Mouse (Mus musculus): Measurements from ENCODE around the gene Rell1.
A peak's percentile ranks its signal among the peaks of the same experiment; 100 is the strongest.

The Rell1 gene

DNA sequence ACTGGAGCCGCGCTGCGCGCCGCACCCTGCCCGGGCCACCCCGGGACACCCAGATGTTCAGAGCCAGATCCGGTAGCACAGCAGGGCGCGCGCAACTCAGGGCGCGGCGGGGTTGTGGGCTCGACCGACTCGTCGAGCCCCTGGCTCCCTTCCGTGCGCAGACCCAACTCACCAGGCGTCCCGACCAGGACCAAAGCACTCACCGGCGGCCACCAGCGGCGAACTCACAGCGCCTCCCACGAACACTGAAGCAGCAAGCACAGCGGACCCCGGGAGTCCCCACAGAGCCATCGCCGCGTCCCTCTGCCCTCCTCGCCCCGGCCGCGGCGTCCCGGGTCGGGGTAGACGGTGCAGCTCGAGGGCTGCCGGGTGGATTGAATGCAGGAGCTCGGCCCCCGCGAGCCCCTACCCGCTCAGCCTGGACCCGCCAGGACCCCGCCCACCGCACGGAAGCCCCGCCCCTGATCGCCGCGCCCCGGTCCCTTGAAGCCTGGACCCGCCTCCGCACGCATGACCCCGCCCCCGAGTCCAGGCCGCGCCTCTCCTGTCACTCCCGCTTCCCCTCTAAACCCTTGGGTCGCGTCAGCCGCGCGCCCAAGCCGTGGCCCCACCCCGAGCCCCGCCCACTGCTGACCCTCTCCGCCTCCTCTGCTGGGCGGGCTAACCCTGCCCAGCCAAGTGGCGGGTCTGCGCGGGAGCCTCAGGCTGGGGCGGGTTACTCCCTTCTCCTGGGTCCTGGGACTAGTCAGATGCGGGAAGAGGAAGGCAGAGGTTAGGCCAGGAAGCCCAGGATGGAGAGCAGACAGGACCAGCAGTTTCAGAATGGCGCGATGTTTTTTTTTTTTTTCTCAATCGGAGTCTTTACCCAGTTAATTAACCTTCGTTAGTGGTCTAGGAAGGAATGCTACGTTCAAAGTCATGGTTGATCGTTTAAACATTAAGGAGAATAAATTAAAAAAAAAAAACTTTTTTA, at the start of gene Rell1:
Gene Rell1 (minus strand): TSS at position 455 of the 973 bp plus-strand sequence.
- peak; percentile 100 for DNase-seq (ENCODE audit: low spot score in 2 of 2)

DNA sequence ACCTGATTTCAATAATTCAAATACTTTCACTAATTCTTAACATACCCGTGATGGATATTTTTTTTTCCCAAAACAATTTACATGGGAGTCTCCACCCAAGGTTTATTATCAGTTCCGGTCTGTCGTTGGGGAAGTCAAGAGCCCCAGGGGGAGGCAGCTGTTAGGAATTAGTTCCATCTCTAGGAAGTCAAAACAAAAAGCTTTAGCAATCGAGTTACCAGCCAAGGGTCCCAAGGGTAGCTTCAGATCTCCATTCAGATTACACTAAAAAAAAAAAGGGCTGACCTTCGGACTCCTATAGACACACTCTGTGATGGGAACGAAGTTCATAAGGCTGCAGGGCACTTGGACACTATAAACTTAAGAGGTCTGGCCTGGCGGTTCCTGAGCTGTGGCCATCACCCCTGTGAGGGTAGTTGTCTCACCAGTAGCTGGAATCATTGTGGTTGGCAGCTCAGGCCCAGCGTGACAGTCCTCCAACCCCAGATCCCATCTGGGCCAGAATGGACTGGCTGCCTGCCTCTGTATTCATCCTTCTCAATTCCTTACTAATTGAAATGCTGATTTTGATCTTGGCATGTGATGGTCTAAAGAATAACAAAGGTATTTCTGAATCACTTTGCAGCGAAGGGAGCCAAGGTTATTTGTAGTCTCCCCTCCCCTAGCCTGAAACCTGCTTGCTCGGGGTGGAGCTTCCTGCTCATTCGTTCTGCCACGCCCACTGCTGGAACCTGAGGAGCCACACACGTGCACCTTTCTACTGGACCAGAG, 44.1 kb upstream of the Rell1 start:
- DNase-seq (ENCODE audit: low spot score in 2 of 2), result no peak

DNA sequence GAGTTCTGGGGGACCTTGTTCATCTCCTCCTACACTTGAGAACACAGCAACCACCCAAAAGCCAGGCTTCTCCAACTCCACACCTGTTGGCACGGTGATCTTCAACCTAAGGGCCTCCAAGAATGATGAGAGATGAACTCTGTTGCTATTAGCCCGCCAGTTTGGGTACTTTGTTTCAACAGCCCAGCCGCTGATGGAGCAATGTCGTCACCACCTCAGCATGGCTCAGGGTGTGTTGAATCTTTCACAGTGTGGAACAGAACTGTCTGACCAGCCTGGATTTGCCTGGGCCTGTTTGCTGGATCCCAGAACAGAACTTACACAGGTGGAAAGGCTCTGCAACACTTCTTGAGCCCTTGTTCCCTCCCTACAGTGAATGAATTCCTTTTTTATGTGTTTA, 37.9 kb upstream of the Rell1 start:
- DNase-seq (ENCODE audit: low spot score in 2 of 2), result no peak

DNA sequence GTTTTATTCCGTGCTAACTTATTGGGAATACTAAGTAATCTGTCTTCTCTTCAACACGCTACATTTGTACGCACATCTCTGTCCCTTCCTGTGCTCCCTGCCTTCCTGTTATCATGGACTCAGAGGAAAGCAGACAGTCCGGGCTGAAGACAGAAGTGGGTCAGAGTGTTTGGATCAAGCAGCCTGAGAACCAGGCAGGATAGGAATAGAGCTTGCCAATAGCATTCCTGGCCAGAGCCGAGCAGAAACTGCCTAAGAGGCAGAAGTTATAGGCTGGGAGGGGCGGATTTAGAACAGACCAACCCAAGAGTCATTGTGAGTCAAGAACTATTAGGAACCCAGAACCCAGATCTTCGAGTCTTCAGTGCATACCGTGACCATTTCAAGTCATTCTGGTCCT, 34.6 kb upstream of the Rell1 start:
- DNase-seq (ENCODE audit: low spot score in 2 of 2), result no peak

DNA sequence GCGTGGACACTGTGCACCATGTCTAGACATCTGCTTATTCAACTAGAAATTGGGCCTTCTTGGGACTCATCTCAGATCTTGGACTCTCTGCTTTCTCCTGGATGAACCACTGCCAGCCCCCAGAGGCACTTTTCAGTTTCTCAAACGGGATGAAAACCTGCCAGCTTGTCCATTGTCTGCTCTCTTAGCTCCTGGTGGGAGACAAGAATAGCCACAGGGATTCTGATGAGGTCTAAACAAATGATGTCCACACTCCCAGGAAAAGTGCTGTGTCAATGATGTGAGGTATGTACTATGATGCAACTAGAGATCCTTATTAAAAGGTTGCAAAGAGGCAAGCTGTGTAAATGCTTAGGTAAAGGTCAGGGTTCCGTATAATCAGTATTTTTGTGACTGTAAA, 25.2 kb upstream of the Rell1 start:
- no peak for DNase-seq (ENCODE audit: low spot score in 2 of 2)

DNA sequence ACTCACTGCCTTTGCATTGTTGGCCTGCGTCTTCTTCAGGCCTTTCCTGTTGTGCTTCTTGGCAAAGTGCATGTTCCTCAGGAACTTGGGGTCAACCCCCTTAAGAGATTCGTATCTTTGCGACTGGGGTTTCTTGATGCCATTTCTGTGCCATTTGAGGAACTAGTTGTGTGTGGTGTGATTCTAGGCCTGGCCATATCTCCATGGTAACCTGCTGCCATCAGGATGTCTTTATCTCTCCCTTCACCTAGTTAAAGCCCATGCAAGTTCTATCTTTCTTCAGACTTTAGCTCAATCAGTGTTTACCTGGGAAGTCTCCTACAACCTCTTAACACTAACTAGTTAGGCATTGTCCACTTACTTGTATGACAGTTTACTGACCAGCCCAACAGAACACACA, 22.0 kb upstream of the Rell1 start:
- DNase-seq (ENCODE audit: low spot score in 2 of 2), result no peak

DNA sequence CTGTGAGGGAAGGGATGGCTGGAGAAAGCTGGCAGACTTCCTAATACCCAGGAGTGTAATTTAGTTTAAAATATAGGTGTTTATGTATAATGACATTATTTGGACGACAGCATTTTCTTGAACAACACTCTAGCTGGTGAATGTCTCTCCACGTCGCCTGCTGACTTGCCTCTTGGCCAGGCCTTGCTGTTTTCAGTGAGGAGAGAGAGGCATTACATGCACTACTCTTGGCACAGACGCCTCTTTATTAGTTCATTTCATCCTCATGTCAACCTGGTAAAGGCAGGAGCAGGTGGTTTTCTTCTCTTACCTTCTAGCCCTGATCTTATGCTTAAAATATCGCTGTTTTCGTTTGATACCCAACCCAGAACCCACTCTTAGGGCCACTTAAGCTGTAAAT, 17.6 kb upstream of the Rell1 start:
- DNase-seq (ENCODE audit: low spot score in 2 of 2), result no peak

DNA sequence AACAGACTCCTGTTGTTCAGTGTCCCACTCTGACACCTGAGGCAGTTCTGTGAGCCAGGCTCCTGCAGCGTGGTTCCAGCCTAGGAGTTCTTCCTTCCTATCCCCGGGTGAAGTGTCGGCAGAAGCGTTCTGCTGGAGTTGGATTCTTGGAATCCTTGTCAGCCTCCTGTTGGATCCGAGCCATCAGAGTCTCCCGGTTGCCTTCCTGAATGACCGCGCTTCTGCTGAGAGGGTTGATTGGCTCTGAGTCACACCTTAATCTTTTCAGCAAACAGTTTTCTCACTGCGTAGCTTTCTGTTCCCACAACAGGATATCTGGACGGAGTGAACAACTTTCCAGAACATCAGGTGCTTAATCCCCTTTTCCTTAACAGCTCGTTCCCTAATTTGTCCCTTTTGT, 13.6 kb upstream of the Rell1 start:
- no peak for DNase-seq (ENCODE audit: low spot score in 2 of 2)

DNA sequence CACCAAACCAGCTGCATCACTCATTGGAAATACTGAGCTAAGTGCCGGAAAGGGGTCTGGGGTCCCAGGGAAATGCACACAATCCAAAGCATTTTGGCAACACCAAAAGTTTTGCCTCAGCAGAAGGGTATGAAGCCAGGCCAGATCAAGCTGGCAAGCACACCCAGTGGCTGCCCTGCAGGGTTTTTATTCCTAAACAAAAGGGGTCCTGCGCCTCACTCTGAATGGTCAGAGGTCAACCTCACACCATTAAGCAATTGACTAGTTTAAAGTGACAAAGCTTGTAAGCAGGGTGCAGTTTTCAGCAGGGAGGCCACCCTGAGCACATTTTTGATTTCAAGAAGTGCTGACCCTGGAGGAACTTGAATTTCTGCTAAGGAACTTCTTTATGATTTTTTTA, 2.3 kb upstream of the Rell1 start:
- DNase-seq (ENCODE audit: low spot score in 2 of 2), result no peak

DNA sequence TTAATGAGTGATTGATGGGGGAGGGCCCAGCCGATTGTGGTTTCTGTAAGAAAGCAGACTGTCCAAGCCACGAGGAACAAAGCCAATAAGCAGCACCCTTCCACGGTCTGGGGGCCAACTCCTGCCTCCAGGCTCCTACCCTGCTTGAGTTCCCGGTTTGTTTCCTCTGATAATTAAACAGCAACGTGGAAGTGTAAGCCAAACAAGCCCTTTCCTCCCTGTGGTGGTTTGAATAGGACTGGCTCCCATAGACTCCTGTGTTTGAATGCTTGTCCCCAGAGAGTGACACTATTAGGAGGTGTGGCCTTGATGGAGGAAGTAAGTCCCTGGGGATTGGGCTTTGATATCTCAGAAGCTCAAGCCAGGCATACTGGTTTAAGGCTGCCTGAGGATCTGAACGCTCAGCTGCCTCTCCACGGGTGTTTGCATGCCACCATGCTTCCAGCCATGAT, 1.6 kb upstream of the Rell1 start:
- no peak for DNase-seq (ENCODE audit: low spot score in 2 of 2)

DNA sequence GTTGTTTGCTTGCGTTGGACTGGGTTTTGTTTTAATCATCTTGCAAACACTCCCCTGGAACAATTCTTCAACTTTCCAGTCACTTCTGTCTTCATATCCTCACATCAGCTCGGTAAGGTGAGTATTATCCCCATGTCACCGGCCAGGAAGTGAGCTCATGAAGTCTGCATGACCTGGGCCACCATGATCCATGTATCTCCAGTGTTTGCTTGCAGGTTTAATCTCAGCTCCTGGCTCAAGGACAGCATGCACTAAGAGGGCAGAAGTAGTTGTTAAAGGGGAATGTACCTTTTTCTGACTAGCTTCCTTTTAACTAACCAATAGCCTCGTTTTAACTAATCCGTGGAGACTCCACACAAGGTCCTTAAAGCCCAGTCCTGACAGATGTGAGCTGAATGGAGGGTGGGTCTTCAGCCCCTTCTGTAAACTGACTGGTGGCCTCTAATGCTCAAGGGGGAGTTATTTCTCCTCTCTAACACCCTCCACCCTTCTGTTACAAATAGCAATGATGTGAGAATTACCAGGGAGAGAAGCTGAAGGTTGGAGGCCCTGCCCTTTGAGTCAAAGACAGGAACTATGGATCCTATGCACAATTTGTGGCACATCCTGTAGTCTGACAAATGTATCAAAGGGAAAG, 897 bp upstream of the Rell1 start:
- DNase-seq (ENCODE audit: low spot score in 2 of 2), result no peak

DNA sequence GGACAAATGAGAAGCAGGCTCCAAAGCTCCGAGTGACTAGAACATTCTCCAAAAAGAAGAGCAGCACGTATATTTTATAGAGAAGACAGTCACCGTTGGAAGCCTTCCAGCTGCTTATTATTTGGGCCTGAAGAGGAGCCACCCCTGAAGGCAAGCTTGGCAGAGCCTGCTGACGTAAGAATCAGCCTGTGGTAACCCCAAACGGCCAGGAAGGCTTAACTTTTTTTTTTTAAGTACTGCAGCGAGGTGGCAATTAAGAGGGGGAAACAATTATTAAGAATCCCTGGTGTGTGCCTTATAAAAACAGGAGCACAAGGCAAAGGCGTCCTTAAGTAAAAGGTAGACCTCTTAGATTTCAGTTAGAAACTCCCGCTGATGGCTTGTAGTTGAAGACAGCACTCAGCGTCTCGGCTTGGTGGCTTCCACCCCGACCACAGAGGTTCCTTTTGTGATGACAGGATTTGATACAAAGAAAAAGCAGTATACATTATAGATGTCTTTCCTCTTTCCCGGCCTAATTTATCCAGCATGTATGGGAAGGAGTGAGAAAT, 1.0 kb downstream of the Rell1 start:
- peak in 1 of 2 experiments; percentile 31 for DNase-seq (ENCODE audit: low spot score in 2 of 2)

DNA sequence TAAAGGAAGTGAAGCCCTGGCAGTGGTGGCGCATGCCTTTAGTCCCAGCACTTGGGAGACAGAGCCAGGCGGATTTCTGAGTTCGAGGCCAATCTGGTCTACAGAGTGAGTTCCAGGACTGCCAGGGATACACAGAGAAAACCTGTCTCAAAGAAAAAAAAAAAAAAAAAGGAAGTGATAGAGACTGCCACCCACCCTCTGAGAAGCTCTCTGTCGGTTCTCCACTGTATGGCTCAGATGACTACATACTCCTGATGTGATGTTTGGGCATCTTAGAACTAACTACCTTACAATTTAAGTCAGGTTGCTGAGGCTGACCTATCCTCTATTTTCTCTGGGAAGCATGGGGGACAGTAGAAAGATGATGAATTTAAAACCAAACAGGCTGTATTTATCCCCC, 2.3 kb downstream of the Rell1 start:
- DNase-seq (ENCODE audit: low spot score in 2 of 2), result no peak

DNA sequence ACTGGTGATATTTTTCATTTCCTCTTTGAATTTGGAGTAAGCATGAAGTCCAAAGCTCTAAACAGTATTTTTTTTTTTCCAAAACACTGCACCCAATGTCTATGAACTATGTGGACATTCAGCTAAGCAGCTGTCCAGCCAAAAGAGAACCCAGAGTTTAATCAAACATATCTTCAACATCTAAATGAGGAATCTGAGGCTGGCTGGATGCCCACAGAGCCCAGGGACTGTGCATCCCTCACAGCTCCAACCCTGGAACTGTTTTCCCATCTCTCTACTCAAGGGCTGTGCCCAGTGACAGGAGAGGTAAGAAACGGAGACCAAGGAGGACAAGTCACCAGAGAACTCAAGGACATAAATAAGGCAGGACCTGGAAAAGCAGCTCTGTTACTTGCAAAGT, 2.8 kb downstream of the Rell1 start:
- no peak for DNase-seq (ENCODE audit: low spot score in 2 of 2)

DNA sequence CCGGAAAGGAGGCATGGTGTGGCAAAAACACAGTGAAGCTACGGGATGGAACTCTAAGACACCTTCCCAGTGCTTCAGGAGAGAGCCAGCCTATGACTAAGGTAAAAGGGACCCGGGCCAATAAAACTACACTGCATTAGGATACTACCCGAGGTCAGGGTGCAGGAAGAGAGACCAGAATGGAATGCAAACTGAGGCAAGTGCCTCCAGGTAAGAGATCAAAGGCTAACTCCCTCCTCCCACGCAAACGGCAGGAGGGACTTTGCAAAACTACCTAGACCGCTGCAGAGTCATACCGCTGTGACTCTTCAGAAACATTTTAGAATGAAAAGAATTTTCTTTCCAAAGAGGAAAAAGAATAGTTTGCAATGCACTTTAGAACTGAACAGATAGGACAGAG, 4.1 kb downstream of the Rell1 start:
- DNase-seq (ENCODE audit: low spot score in 2 of 2), result no peak

DNA sequence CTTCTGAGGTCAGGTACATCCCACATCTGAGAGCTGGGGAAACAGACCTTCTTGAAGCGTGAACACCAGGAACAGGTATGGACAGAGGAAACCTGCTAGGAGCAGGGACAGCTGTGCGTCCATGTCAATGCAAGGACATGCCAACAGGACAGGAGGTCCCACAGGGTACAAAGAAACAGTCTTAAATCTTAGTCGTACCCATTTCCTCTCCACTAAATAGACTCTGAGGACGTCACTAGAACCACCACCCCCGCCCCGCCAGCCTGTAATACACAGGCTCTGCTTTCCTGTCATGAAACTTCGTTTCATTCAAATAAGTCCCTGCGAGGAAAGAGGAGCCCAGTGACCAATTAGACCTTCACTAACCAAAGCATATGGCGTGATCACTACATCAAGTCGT, 7.0 kb downstream of the Rell1 start:
- DNase-seq (ENCODE audit: low spot score in 2 of 2), result no peak

DNA sequence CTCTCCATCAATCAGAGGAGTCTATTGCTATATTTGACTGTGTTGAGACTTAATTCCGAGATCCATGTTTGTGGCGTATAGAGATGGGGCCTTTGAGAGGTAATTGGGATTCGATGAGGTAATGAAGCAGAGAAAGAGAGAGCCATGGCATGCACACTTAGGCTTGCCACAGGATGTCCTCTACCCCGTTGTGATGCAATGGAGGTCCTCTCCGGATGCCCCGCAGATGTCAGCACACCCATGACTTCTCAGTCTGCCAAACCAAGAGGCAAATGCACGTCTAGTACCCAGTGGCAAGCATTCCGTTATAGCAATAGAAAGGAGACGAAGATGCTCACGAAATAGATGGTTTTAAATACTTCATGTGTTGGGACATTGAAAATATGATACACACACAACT, 8.1 kb downstream of the Rell1 start:
- DNase-seq (ENCODE audit: low spot score in 2 of 2), result no peak

DNA sequence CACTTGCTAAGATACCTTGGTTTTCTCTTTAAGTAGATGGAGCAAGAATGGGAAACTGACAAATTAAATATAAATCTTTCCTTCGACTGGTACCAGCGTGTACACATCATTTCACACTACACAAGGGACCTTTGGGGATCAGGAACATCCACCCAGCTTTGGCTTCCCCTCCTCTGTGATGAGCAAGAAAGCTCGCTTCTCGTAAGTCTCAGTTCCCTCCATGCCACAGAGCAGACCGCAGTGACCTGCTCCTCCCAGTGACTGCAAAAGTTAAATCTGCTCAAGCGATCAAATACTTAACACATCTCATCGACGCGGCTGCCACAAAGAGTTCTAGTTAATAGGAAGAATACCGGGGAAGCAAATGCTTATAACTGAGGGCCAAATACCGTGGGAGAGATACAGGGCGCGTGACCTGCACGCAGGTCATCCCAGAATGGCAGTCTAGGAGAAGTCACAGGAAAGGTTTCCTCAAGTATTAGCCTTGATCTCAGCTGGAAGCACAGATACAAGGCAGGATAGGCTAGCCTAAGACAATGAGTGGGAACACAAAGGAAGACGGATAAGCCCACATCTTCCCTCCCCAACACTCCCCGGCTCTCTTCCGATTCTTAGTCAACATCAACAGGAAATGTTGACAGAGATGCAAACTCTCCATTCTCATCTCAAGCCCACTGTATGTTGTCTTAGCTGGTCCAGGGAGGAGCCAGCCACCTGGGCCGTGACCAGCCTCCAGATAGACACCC, 9.6 kb downstream of the Rell1 start:
- DNase-seq (ENCODE audit: low spot score in 2 of 2), result no peak

DNA sequence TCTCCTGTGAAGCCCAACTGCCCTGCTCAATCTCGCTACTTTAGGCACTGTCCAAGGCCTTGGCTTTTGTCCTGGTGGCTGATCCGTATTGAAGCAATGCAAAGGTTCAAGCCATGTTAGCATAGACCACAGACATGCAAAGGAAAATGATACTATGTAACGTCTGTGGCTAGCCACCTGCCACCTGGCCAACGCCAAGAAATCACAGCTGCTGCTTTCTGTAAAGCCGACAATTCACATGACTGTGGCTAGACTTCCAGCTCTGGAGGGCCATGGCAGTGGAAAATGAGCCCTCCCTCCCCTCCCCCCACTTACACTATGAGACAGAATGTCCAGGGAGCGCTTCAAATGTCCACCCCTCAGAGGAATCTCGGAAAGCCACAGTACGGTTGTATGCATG, 11.1 kb downstream of the Rell1 start:
- no peak for DNase-seq (ENCODE audit: low spot score in 2 of 2)

DNA sequence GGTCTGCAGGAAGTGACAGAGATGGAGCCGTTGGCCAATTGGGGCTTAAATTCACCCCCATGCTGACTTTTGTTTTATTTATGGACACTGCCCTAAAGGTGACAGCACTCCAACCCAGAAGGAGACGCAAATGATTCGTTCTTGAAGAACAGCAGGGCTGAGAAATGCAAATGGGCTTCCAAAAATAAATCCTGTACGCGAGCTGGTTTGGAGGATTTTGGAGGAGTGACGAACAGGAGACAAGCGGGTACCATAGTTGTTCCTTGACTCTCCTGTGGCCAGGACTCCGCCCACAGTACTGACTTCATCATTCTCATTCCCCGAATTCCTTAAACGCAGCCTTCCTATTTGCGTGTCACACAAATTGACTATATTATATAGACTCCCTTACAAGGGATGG, 12.3 kb downstream of the Rell1 start:
- DNase-seq (ENCODE audit: low spot score in 2 of 2), result no peak

DNA sequence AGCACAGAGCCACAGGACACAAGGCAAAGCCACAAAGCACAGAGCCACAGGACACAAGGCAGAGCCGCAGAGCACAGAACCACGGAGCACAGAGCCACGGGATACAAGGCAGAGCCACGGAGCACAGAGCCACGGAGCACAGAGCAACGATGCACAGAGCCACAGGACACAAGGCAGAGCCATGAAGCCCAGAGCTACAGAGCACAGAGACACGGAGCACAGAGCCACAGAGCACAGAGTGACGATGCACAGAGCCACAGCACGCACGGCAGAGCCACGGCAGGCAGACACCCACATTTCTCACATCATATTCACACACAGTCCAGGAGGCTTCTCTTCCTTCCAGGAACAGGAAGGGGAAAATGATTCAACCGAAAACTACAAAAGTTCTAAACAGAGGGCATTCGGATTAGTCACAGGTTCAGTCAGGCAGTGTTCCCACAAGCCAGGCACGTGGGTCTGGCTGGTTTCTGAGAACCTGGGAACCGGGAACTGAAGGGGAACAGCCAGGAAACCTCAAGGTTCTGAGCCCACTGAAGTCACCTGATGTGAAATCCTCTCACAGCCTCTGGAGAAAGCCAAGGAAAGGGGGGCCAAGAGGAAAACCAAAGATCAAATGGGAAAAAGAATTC, 15.2 kb downstream of the Rell1 start:
- DNase-seq (ENCODE audit: low spot score in 2 of 2), result no peak
